Mouse (Mus musculus) liver, embryonic 16.5 days (tissue): ENCODE measurements at regions not wholly inside any gene's neighbourhood (a gene's known extent, or its start where the extent isn't known, plus 50 kb on each side); places are given as distances from the start of the nearest gene placed in this dataset.

Experiments used
- ATAC-seq: fragments of 200-750 bp; cut with Nextera tagmentation; 2 replicates; pipeline ENCODE4 v1.8.0; 2017; ENCODE audit warnings: low read depth, mild to moderate bottlenecking, moderate number of reproducible peaks, moderate library complexity
- H3K27ac ChIP-seq: fragments of 300-500 bp; sonication (generic); 2 replicates; pipeline ENCODE4 v1.5.1; 2014; ENCODE audit warnings: mild to moderate bottlenecking, low read length
- H3K27me3 ChIP-seq: fragments of 300-500 bp; sonication (generic); 2 replicates; pipeline ENCODE4 v1.6.1; 2014; ENCODE audit warnings: low read depth, low read length, mixed read lengths; ENCODE audit not compliant: control insufficient read depth, insufficient read depth
- H3K36me3 ChIP-seq: fragments of 300-500 bp; sonication (generic); 2 replicates; pipeline ENCODE4 v1.6.1; 2014; ENCODE audit warnings: mild to moderate bottlenecking; ENCODE audit not compliant: control insufficient read depth, insufficient read depth
- H3K4me1 ChIP-seq: fragments of 300-500 bp; sonication (generic); 2 replicates; pipeline ENCODE4 v1.6.1; 2014; ENCODE audit warnings: low read depth, low read length, mixed read lengths; ENCODE audit not compliant: control insufficient read depth
- H3K4me2 ChIP-seq: fragments of 300-500 bp; sonication (generic); 2 replicates; pipeline ENCODE4 v1.6.1; 2014; ENCODE audit warnings: low read depth, low read length, mixed read lengths
- H3K4me3 ChIP-seq: fragments of 300-500 bp; sonication (generic); 2 replicates; pipeline ENCODE4 v1.5.1; 2014; ENCODE audit warnings: low read depth, mild to moderate bottlenecking, low read length
- H3K9ac ChIP-seq: fragments of 300-500 bp; sonication (generic); 2 replicates; pipeline ENCODE4 v1.6.1; 2014; ENCODE audit warnings: low read depth, low read length
- H3K9me3 ChIP-seq: fragments of 300-500 bp; sonication (generic); replicated peaks from 2 replicates; pipeline ENCODE4 v1.6.1; 2016; ENCODE audit warnings: low read length; ENCODE audit not compliant: control insufficient read depth
- WGBS: fragments of 180-500 bp; shearing (Covaris S2); extraction: QIAGEN DNeasy Blood & Tissue Kit; methylation state at CpG from one replicate; pipeline ENCODE4 v1.1.7; 2014; ENCODE audit not compliant: insufficient replicate concordance; 5-methylcytosine and 5-hydroxymethylcytosine counted together

DNA sequence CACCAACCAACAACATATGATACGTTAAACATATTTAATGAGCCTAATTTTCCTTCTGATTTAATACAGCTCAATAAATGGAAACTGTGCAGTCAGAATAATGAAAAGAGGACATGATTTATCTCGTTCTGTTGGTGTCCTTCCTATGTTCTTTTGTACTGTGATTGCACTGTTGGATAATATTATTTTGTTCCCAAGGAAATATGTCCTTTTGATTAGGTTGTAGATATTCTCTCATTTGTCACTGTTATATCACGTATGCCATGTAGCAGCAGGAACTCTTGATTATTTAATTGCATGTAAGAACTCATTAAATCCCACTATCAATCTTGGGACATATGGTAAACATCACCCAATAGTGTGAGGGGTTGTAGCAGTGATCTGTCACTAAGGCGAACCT lies 397.8 kb downstream of the Etv1 start:
- H3K36me3 ChIP-seq, result no peaks in the 10 kb centered on the region
- no peak for ATAC-seq
- no peak overlapping the region for H3K4me3 ChIP-seq
- H3K9me3 ChIP-seq, result no peaks in the 10 kb centered on the region
- no peaks in the 10 kb centered on the region for H3K27me3 ChIP-seq
- WGBS, result 54% methylated on average over 4 of the region's 4 CpGs
- H3K4me1 ChIP-seq, result no peaks in the 10 kb centered on the region
- no peak overlapping the region for H3K4me2 ChIP-seq
- H3K27ac ChIP-seq, result no peak overlapping the region
- no peak overlapping the region for H3K9ac ChIP-seq

DNA sequence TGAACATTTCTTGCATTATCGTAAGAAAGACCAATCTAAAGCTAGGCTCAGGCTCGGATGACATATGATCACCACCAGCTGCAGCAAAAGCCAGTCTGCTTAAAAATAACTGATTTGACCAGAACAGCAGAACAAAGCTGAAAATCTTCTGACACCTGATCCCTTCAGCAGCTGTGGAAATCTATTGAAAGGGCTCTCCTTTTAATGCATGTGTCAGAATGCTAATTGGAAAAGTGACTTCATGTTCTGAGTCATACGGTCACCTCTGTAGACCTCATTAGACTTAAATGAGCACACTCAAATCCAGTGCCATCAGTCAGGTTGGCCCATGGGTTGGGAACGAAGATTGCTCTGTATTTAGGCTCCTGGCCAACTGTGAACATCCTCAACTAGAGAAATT lies 444.9 kb downstream of the Etv1 start:
- WGBS, result 61% methylated on average over 4 of the region's 4 CpGs
- Histone ChIP-seq H3K27me3 (no peaks in the 10 kb centered on the region), H3K4me2 (no peak overlapping the region), H3K4me3 (no peak overlapping the region), H3K9me3 (no peaks in the 10 kb centered on the region), H3K27ac (no peak overlapping the region), H3K9ac (no peak overlapping the region), H3K36me3 (no peaks in the 10 kb centered on the region), H3K4me1 (no peaks in the 10 kb centered on the region)
- no peak for ATAC-seq

DNA sequence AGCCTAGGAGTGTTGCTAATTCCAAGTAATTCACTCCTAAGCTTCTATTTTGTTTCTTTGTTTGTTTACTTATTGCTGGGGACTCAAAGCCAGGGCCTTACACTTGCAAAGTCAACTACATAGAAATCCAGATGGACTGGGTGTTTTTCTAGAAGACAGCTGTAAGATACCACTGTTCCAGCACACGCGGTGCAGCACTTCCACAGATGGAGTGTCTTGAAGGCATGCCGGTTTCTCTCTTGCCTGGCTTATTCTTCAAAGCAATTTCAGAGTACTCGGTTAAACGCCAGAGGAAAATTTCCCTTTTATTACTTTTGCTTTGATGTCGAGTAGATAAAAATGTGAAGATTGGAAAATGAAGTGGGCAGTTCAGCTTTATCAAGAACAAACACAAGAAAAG lies 477.4 kb downstream of the Etv1 start:
- no peaks in the 10 kb centered on the region for H3K4me1 ChIP-seq
- no peak overlapping the region for H3K4me3 ChIP-seq
- H3K27me3 ChIP-seq, result no peaks in the 10 kb centered on the region
- H3K27ac ChIP-seq, result no peak overlapping the region
- no peak overlapping the region for H3K9ac ChIP-seq
- no peak for ATAC-seq
- H3K4me2 ChIP-seq, result no peak overlapping the region
- no peaks in the 10 kb centered on the region for H3K9me3 ChIP-seq
- 66% methylated on average over 6 of the region's 6 CpGs for WGBS
- no peaks in the 10 kb centered on the region for H3K36me3 ChIP-seq

DNA sequence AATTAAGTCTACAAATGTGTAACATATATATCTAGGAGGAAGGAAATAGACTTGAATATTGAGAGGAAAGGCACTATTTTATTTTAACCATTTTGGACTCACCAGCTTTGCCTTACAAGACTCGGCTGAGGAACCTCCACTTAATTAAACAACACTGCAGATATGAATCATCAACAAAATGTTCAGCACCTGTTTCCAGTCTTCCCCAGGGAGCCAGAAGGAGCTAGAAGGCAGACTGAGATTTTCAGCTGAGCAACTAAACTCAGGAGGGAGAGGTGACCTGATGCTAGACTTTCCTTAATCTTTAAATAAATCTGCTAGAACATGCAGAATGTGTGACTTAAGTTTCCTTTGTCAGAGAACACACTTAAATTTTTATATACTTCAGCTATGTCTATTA lies 478.4 kb downstream of the Etv1 start:
- Histone ChIP-seq H3K27me3 (no peaks in the 10 kb centered on the region), H3K27ac (no peak overlapping the region), H3K4me2 (no peak overlapping the region), H3K9me3 (no peaks in the 10 kb centered on the region), H3K4me3 (no peak overlapping the region), H3K9ac (no peak overlapping the region), H3K4me1 (no peaks in the 10 kb centered on the region), H3K36me3 (no peaks in the 10 kb centered on the region)
- no peak for ATAC-seq
- WGBS, result 47% methylated on average over 1 of the region's 1 CpGs

DNA sequence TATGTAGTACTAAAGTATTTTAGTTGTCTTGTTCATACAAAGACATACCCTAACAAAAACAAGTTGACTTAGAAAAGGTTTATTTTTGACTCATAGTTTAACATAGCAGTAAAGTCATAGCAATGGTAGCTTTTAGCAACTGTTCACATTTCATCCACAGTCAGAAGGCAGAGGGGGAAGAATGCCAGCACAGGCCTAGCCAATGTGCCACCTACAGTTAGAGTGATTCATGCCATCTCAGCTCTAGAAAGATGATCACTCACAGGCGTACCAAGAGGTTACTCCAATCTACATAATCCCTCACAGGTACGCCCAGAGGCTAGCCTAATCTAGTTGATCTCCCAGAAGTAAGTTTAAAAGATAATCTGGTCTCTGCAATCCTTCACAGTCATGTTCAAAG lies 510.5 kb downstream of the Etv1 start:
- no peak overlapping the region for H3K27ac ChIP-seq
- H3K4me3 ChIP-seq, result no peak overlapping the region
- WGBS, result 48% methylated on average over 2 of the region's 2 CpGs
- H3K9me3 ChIP-seq, result no peaks in the 10 kb centered on the region
- H3K4me2 ChIP-seq, result no peak overlapping the region
- H3K36me3 ChIP-seq, result no peaks in the 10 kb centered on the region
- ATAC-seq, result no peak
- no peaks in the 10 kb centered on the region for H3K4me1 ChIP-seq
- H3K27me3 ChIP-seq, result no peaks in the 10 kb centered on the region
- no peak overlapping the region for H3K9ac ChIP-seq

DNA sequence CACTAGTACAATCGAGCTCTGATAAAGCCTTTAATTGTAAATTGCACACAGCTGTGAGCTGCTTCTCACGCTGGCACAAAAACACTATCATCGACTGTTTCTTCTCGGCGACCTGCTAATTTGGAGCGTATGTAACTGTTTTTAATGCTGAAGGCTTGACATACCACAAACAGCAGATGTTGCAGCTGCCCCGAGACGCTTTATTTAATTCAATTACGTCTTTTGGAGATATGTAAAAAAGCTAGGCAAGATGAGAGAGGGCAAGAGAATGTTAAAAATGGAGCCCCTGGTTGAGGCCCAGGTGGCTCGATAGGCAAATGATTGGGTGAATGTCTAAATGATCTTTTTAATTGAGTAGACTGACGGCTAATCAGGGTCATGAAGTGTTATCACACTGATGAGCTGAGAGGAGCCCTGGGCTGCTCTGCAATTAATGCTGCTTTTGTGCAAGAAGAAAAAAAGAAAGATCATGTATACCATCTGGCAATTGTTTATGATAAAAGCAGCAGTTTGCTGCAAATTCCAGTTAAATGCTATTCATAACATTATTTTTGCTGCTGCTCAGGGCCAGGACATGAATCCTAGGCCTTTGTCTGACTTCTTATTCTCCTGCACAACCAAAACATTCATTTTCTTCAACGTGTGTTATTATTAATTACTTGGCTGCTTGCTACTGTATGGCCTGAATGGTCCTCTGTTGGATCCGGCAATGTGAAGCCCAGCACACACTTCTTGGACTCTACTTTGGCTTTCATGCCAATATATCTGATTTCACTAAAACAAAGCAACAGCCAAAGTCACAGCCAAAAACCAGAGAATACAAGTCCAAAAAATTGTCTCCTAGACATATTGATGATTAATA lies 522.4 kb downstream of the Etv1 start:
- Histone ChIP-seq H3K9ac (no peak overlapping the region), H3K4me3 (no peak overlapping the region), H3K36me3 (no peaks in the 10 kb centered on the region), H3K9me3 (no peaks in the 10 kb centered on the region), H3K27me3 (no peaks in the 10 kb centered on the region), H3K27ac (no peak overlapping the region), H3K4me1 (no peaks in the 10 kb centered on the region), H3K4me2 (no peak overlapping the region)
- no peak for ATAC-seq
- 62% methylated on average over 13 of the region's 13 CpGs for WGBS

DNA sequence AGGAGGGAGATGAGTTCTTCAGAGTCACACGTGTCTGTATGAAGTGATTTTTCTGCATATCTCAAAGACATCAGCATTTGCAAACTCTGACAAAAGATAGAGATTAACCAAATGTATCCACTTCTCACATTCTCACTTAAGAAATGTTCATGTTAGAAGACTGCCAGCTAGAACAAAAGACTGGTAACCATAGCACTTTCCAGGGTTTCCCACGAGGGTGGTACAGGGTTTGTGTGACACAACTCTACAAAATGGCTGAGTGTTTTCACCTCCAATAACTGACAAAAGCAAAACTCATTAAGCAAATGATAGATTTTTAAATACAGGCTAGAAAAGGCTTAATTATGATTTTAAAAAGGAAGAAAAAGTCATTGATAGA lies 523.0 kb downstream of the Etv1 start:
- WGBS, result 45% methylated on average over 2 of the region's 2 CpGs
- Histone ChIP-seq H3K27ac (no peak overlapping the region), H3K36me3 (no peaks in the 10 kb centered on the region), H3K9ac (no peak overlapping the region), H3K9me3 (no peaks in the 10 kb centered on the region), H3K27me3 (no peaks in the 10 kb centered on the region), H3K4me1 (no peaks in the 10 kb centered on the region), H3K4me3 (no peak overlapping the region), H3K4me2 (no peak overlapping the region)
- ATAC-seq, result no peak

DNA sequence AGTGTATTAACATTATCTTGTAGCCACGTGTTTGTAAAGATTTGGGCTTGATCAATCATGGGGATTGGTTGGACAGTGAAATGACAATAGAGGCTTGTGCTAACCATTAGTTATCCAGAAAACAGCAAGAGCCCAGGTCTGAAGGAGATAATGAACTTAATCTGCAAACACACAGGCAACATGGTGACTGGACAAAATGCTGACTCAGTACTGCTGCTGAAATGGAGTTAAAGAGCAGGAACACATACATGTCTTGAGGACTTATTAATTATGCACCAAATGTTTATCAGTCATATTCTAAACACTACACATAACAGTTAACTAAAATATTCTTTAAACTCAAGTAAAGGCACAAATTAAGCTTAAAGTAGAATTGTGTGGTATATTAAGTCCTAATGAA lies 528.6 kb downstream of the Etv1 start:
- H3K9ac ChIP-seq, result no peak overlapping the region
- H3K4me3 ChIP-seq, result no peak overlapping the region
- H3K4me2 ChIP-seq, result no peak overlapping the region
- no peaks in the 10 kb centered on the region for H3K9me3 ChIP-seq
- H3K27ac ChIP-seq, result no peak overlapping the region
- H3K36me3 ChIP-seq, result no peaks in the 10 kb centered on the region
- H3K4me1 ChIP-seq, result no peaks in the 10 kb centered on the region
- no peaks in the 10 kb centered on the region for H3K27me3 ChIP-seq
- ATAC-seq, result no peak
- WGBS, result 49% methylated on average over 1 of the region's 1 CpGs

DNA sequence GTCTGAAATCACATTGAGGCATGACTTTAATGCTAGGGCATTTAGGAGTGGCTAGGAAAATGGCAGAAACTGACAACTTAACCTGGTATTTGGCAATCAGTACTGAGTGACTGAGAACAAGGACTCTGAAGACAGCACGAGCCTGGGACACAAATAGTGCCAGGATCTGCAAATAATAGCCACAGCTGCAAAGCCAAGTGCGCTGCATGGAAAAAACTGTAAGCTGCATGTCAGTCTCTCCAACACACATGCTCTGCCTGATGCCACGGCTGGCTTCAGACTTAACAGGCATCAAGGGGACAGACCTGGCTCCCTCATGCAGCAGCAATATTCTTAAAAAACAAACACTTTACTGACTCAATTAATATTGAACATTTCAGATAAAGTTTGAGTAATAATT lies 530.7 kb downstream of the Etv1 start:
- H3K27ac ChIP-seq, result no peak overlapping the region
- WGBS, result 68% methylated on average over 3 of the region's 3 CpGs
- H3K9me3 ChIP-seq, result no peaks in the 10 kb centered on the region
- no peaks in the 10 kb centered on the region for H3K36me3 ChIP-seq
- H3K4me3 ChIP-seq, result no peak overlapping the region
- H3K4me1 ChIP-seq, result no peaks in the 10 kb centered on the region
- H3K9ac ChIP-seq, result no peak overlapping the region
- no peak for ATAC-seq
- H3K4me2 ChIP-seq, result no peak overlapping the region
- no peaks in the 10 kb centered on the region for H3K27me3 ChIP-seq
